Mouse (Mus musculus): Measurements from ENCODE around the gene Mtus2.
"Not testable (repeated sequence)": the region's sequence is repeated elsewhere in the genome, so short reads cannot be mapped to it uniquely, and the experiment has no call there.

Gene Mtus2

DNA sequence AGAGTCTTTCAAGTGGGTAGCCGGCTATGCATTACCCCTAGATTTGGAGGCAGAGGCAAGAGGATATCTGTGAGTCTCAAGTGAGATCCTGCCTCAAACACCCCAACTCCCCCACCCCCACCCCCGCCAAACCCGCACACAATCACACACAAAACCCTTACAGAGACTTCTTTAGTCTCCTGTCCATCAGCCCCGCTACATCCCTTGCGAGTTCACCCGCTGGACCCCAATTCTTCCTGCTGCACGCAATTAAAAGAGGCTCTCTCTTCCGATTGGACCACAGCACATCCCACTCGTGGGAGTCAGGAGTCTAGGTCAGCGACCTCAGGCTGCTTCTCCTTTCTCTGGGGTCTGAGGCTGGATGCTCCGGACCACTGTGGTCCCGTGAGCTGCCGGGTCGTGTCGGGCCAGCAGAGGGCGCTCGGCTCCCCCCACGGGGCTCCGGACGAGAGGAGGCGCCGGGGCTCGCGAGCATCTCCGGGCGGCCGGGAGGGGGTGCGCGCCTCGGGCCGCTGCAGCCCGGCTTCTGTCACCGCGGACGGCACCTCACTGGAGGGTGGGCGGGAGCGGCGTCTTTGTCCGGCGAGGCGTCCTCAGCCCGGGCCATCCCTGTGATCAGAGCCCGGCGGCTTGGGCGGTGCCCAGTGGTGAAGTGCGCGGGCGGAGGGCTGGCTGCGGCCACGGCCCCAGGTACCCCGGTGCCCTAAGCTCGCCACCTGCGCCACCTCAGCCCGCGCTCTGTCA lies at the start of gene Mtus2:
Mtus2 (plus strand) TSS at position 500 of the 744 bp plus-strand sequence.
- no peak for DNase-seq (ENCODE audit: low read depth)

GRCm38 (mm10) chr5:147907851-147908250 lies 49.3 kb upstream of the Mtus2 start:
- no peak for DNase-seq (ENCODE audit: low read depth)

- no peak for DNase-seq (ENCODE audit: low read depth)
Measured at GRCm38 (mm10) chr5:147910807-147911509, 46.2 kb upstream of the Mtus2 start.

GRCm38 (mm10) chr5:147911744-147912143 lies 45.4 kb upstream of the Mtus2 start:
- DNase-seq (ENCODE audit: low read depth), result no peak

DNA sequence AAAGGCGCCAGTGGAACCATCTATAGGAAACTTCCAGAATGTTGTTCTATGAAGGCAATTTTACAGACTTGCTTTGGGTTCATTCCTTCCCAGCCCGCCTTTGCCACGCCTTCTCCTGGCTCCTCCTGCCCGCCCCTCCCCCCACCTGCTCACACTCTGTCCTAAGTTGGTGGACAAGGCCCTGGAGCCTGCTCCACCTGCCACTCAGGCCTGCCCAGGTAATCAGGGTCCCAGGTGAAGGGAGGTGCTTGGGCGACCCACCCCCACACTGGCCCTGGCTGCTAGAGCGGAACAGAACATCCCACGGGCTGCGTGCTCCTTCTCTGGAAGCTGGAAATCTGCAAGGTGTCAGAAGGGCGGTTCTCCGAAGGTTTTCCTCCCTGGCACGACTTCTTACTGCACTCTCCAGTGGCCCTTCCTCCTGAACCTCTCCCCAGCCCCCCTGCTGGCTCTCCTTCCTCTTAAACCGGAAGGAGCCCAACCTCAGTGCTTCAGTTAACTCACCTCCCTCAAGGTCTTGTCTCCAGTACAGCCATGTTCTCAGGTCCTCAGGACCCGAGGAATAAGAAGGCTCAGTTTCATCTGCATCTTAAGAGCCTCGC lies 43.8 kb upstream of the Mtus2 start:
- DNase-seq (ENCODE audit: low read depth), result no peak

DNA sequence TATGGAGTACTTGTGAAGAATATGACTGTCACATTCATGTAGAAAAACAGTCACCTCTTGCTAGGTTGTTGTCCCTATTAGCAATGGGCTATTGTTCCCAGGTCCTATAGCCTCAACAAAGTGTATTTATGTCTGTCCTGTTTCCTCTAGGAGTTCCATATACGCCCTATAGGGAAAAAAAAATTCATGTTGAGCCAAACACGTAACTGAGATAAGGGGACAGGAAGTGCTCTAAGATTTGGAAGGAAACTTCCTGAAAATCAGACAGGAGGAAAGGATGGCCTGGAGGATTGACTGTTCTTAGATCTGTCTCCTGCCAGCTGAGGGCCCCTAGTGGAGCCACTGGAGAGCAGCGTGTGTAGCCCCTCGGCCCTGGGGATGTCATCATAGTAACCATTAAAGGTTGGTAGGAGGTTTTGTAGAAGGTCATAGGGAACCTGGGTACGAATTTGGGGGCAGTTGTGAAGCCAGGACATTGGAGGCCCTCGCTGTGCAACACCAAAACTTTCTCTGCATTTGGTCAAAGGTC lies 42.0 kb upstream of the Mtus2 start:
- DNase-seq (ENCODE audit: low read depth), result no peak

GRCm38 (mm10) chr5:147916171-147916570 lies 40.9 kb upstream of the Mtus2 start:
- no peak for DNase-seq (ENCODE audit: low read depth)

GRCm38 (mm10) chr5:147918044-147918846 lies 38.9 kb upstream of the Mtus2 start:
- DNase-seq (ENCODE audit: low read depth), result no peak

- no peak for DNase-seq (ENCODE audit: low read depth)
Measured at GRCm38 (mm10) chr5:147924621-147925020, 32.5 kb upstream of the Mtus2 start.

GRCm38 (mm10) chr5:147925935-147926604 lies 31.1 kb upstream of the Mtus2 start:
- DNase-seq (ENCODE audit: low read depth), result no peak

DNA sequence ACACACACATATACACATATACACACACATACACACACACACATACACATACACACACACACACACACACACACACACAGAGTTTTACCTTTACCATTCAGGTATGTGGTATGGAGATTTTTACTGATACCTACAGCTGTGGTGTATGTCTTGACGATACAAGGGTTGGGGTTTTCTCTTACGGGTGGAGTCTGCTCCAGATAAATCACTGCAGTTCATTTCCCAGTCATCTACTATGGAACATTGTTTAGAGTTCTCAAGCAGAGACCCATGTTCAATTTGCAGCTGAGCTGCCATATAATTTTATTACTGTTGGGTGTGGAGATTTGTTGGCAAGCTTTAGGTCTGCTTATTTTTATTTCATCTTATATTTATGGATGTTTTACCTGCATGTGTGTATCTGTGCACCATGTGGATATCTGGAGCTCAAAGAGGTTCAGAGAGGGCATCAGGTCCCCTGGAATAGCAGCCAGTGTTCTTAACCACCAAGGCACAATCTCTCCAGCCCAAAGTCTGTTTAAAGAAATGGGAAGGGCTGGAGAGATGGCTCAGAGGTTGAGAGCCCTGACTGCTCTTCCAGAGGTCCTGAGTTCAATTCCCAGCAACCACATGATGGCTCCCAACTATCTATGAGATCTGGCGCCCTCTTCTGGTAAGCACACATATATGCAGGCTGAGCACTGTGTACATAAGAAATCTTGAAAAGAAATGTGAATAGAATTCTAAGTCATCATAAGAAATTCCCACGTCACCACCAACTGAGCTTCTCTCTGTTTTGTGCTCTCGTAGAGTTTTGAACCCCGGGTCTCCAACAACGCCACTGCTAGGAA lies 28.2 kb upstream of the Mtus2 start:
- no peak for DNase-seq (ENCODE audit: low read depth)

DNA sequence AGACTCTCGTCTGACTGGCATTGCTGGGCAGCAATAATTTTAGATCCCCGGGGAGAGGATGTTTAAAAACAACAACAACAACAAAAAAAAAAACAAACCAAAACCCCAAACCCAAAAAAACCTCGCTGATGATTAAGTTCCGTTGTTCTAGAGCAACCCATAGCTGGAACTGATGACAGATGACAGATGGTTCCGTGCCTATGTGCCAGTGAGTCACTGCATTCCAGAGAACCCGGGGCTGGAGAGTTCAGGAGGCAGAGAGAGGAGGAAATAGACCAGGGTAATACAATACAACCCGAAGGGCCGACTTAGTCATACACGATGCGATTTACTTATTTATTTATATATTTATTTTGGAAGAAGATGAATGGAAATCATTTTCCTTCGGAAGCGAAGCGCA lies 22.0 kb upstream of the Mtus2 start:
- no peak for DNase-seq (ENCODE audit: low read depth)

DNA sequence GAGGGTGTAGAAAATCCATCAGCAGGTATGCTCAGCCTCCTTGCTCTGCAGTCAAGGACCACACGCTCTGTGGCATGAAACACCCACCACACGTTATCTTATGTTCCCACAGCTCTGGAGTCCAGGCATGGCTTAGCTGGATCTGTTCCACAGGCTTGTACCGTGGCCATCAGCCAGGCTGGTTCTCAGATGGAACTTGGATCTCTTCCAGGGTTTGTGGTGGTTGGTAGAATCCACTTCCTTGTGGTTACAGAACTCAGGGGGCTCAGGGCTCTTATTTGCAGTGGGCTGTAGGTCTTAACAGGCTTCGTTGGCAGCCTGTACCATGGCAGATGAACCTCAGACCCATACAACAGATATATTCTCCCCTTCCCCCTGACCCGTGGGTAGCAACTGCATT lies 17.9 kb upstream of the Mtus2 start:
- DNase-seq (ENCODE audit: low read depth), result no peak

- DNase-seq (ENCODE audit: low read depth), result peak; percentile 5
Measured at GRCm38 (mm10) chr5:147945000-147945666, 12.0 kb upstream of the Mtus2 start.

- no peak for DNase-seq (ENCODE audit: low read depth)
Measured at GRCm38 (mm10) chr5:147949881-147950280, 7.2 kb upstream of the Mtus2 start.

GRCm38 (mm10) chr5:147951751-147952150 lies 5.4 kb upstream of the Mtus2 start:
- DNase-seq (ENCODE audit: low read depth), result no peak

- not testable (repeated sequence) for DNase-seq (ENCODE audit: low read depth)
Measured at GRCm38 (mm10) chr5:147953181-147953580, 3.9 kb upstream of the Mtus2 start.

DNA sequence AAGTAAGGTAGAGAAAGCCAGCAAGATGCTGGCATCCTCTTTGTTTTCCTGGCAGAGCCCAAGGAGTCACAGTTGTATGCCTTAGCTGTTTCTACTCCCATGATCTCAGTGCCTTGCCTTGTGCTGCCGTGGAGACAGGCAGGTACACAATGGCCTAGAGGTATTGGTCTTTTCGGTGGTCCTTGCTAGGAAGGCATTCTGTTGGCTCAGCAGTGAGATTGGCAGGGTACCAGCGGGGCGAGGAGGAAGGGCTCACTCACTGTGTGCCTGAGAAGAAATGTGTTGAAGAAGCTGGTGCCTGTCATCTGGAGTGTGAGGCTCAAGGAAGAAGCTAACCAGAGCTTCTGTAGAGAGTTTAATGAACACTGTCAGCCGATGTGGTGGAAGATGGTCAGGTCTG lies 1.4 kb upstream of the Mtus2 start:
- no peak for DNase-seq (ENCODE audit: low read depth)

GRCm38 (mm10) chr5:147956421-147956820 lies 699 bp upstream of the Mtus2 start:
- DNase-seq (ENCODE audit: low read depth), result no peak
